ENCODE assay signal across 28 mouse cellular contexts in the genomic region with DNA sequence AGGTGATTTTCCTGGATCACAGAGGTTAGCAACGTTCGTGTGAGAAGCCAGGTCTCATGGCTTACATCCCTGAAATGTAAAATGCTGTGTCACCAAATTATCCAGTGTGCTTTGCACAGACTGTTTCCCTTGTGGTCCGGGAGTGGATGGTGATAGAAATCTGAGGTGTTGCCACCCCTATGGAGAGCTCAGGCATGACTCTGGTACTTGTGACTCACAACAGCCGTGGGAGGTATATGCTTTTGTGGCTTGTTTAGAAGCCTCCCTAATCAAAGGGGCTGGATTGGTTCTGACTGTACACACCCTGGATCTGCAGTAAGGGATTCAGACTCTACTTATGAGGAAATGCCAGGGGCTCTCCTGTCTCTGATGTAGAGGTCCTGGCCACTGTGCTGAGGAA. TPM values are rescaled to one million over a fixed set of nuclear protein-coding genes. Genes with fewer than 3 reads are reported as not detected.
DNase-seq lines count a peak whose midpoint lies in the region; ATAC-seq and TF ChIP-seq lines count a peak whose summit lies in the region.
"Had no signal": no experiment of that assay in that cellular context is flagged by ENCODE, and none has a peak within 500 bp of the region (broad histone marks: within the 10 kb centered on the region; RNA-seq: fewer than 3 reads in every experiment).

No protein-coding gene starts in this region.

- H3K27me3 ChIP-seq in midbrain, embryonic 11.5 days (ENCODE audit: control insufficient read depth, insufficient read depth, low read length): no peaks in the 10 kb centered on the region
- H3K27me3 ChIP-seq in midbrain, postnatal 0 days (ENCODE audit: insufficient read depth, low read length): peaks cover 10% of the 10 kb centered on the region; the same call in 1 of the 2 replicates
- H3K27me3 ChIP-seq: CH12.LX; embryonic facial prominence, embryonic 13.5 days; embryonic facial prominence, embryonic 15.5 days had no signal

- no peak overlapping the region for H3K4me2 ChIP-seq in midbrain, embryonic 11.5 days
- H3K4me2 ChIP-seq in midbrain, postnatal 0 days (ENCODE audit: low read depth, low read length, poor library complexity, severe bottlenecking): no peak overlapping the region
- H3K4me2 ChIP-seq: embryonic facial prominence, embryonic 13.5 days; embryonic facial prominence, embryonic 15.5 days; forebrain, embryonic 12.5 days had no signal

- no peak overlapping the region for H3K4me3 ChIP-seq in midbrain, embryonic 11.5 days (ENCODE audit: low read depth, low read length)
- H3K4me3 ChIP-seq in midbrain, postnatal 0 days (ENCODE audit: low read depth, low read length): no peak overlapping the region
- H3K4me3 ChIP-seq: embryonic facial prominence, embryonic 13.5 days; embryonic facial prominence, embryonic 15.5 days; erythroblast, embryonic 14.5 days; forebrain, embryonic 10.5 days; forebrain, embryonic 12.5 days had no signal

- no peaks in the 10 kb centered on the region for H3K9me3 ChIP-seq in midbrain, embryonic 11.5 days (ENCODE audit: control insufficient read depth, low read length)
- H3K9me3 ChIP-seq in midbrain, postnatal 0 days (ENCODE audit: low read length): no peaks in the 10 kb centered on the region
- H3K9me3 ChIP-seq: embryonic facial prominence, embryonic 13.5 days; embryonic facial prominence, embryonic 15.5 days; forebrain, embryonic 10.5 days; forebrain, embryonic 12.5 days had no signal

- TF ChIP-seq CTCF in midbrain, postnatal 0 days (IDR thresholded peaks at IDR 0.05): no peak

- H3K27ac ChIP-seq in midbrain, embryonic 11.5 days (ENCODE audit: low read depth, low read length): no peak overlapping the region
- H3K27ac ChIP-seq in midbrain, postnatal 0 days (ENCODE audit: low read depth, low read length): no peak overlapping the region
- H3K27ac ChIP-seq: embryonic facial prominence, embryonic 13.5 days; embryonic facial prominence, embryonic 15.5 days; forebrain, embryonic 10.5 days; forebrain, embryonic 12.5 days had no signal

- DNase-seq in frontal cortex, adult 2 months (ENCODE audit: extremely low spot score in 1 of 2, low spot score in 1 of 2): no peak
- peak; percentile 66 for DNase-seq in midbrain, embryonic 11.5 days (ENCODE audit: low spot score, missing footprints)
- DNase-seq in midbrain, postnatal 0 days (ENCODE audit: low spot score): no peak
- DNase-seq in brain, adult 2 months (ENCODE audit: low read depth, low spot score): peak; percentile 74
- DNase-seq: adrenal gland, adult 8-10 months; adrenal gland, postnatal 14 days; adrenal gland, postnatal 36 days; B cell, adult 2 months; cerebellum, adult 11 months; cerebellum, adult 18-20 months; cerebellum, adult 8-10 months; cerebellum, adult 9-11 months; cerebellum, postnatal 14 days; cerebellum, postnatal 36 days; embryo, embryonic 11 days had no signal

- no peak overlapping the region for H3K9ac ChIP-seq in midbrain, embryonic 11.5 days (ENCODE audit: low read length)
- H3K9ac ChIP-seq in midbrain, postnatal 0 days (replicated peaks; ENCODE audit: low read length, poor library complexity, severe bottlenecking): no peak overlapping the region
- H3K9ac ChIP-seq: embryonic facial prominence, embryonic 13.5 days; embryonic facial prominence, embryonic 15.5 days; forebrain, embryonic 12.5 days had no signal

- no peaks in the 10 kb centered on the region for H3K36me3 ChIP-seq in midbrain, embryonic 11.5 days (ENCODE audit: control insufficient read depth, insufficient read depth, low read length)
- H3K36me3 ChIP-seq in midbrain, postnatal 0 days (ENCODE audit: insufficient read depth, low read length): no peaks in the 10 kb centered on the region
- H3K36me3 ChIP-seq: embryonic facial prominence, embryonic 13.5 days; embryonic facial prominence, embryonic 15.5 days; forebrain, embryonic 10.5 days; forebrain, embryonic 12.5 days; G1E had no signal

- WGBS in midbrain, embryonic 11.5 days: 78% methylated on average over 4 of the region's 4 CpGs
- 83% methylated on average over 4 of the region's 4 CpGs for WGBS in midbrain, postnatal 0 days

- ATAC-seq in frontal cortex, adult (ENCODE audit: low TSS enrichment): peak; percentile 39; the same call in 1 of the 2 replicates
- ATAC-seq in midbrain, embryonic 11.5 days (ENCODE audit: low FRiP score): no peak
- ATAC-seq in midbrain, postnatal 0 days (ENCODE audit: low FRiP score): no peak
- ATAC-seq: activated CD4-positive, CD25-positive, alpha-beta regulatory T cell, adult 4 months; CD4-positive, CD25-positive, alpha-beta regulatory T cell, adult 4 months; forebrain, embryonic 14.5 days; forebrain, embryonic 16.5 days; Patski had no signal

- H3K4me1 ChIP-seq in midbrain, embryonic 11.5 days (ENCODE audit: control insufficient read depth, insufficient read depth, low read length): peaks cover 11% of the 10 kb centered on the region; the same call in 1 of the 2 replicates
- H3K4me1 ChIP-seq in midbrain, postnatal 0 days (ENCODE audit: insufficient read depth, low read length): no peaks in the 10 kb centered on the region

RNA-seq across cellular contexts. Expression of gene Igsf9b, which starts 12.7 kb away (rescaled TPM):
- 17.2 and 17.5 TPM in 2 replicates for polyA plus RNA-seq in frontal cortex, adult 2 months (2012; rRNA removed)
- polyA plus RNA-seq in midbrain, embryonic 11.5 days (2014; fragmentation: Nextera tagmentation; extraction: Ambion mirVana): 4.2 and 5.2 TPM in 2 replicates
- 64.8 and 83.3 TPM in 2 replicates for total RNA-seq in midbrain, postnatal 0 days (2014; rRNA removed)
- 17.4 and 19.3 TPM in 2 replicates for polyA plus RNA-seq in midbrain, postnatal 0 days (2015; fragmentation: Nextera tagmentation; extraction: Ambion mirVana)
- polyA plus RNA-seq: erythroblast, embryonic 14.5 days; G1E had no signal

Comparison
In these comparisons a context has a peak if more than half of its experiments do, and no peak if none do; other contexts are left out.
1. DNase-seq: peak in midbrain, embryonic 11.5 days (single experiment) and brain, adult 2 months (single experiment); none in frontal cortex, adult 2 months (0 of 2) and midbrain, postnatal 0 days (single experiment).